Mouse (Mus musculus) WW6 (cell line): ENCODE data around the gene 4930519P11Rik.

Experiments
- DNase-seq: peaks from one replicate; pipeline ENCODE4 v3.0.0-alpha.2; 2013; ENCODE audit warnings: low read depth, low spot score

Gene 4930519P11Rik

DNA sequence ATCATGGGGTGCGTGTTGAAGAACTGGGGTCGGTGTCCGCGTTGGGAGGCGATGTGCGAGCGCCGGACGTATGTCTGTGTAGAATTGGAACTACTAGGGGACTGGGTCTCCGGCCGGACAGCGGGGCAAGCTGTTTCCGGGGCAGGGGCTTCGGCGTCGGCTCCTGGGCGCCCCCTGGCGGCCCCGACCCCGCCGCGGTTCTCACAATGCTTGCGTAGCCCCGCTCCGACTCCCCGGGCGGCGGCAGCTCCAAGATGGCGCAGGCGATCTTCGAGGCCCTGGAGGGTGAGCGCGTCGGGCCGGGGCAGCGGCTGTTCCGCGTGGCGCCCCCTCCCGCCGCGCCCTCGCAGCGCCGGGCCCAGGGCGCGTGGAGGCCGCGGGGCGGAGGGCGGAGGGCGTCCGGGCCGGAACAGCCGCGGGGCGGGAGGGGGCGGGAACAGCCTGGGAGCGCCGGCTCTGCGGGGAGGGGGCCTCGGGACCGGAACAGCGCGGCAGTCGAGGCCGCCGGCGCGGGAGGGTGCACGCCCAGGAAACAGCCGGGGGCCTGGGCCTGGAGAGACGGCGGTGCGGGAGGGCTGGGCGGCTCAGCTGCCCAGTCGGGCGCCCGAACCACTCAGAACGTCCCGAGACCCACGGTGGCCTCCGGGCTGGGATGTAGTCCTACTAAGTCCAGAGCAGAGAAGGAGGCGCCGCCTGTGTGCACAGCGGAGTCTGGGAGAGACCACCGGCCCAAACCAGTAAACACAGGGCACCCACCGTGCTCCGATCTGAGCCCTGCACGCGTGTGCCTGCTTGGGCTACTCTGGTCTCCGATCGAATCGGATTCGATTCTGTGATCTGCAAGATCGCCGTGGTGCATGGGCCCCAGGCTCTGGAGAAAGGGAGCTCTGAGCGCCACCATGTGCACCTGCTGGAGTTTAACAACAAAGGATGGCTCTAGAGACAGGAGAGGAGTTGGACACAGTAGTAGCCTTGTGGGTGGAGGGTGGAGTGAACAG is at the start of gene 4930519P11Rik, which contains the start of gene Zfp341:
TSS of gene 4930519P11Rik (minus strand) at position 320 of the 998 bp plus-strand sequence.
TSS of gene Zfp341 (plus strand) at position 180 of the 998 bp plus-strand sequence.
- DNase-seq: peak; percentile 69

DNA sequence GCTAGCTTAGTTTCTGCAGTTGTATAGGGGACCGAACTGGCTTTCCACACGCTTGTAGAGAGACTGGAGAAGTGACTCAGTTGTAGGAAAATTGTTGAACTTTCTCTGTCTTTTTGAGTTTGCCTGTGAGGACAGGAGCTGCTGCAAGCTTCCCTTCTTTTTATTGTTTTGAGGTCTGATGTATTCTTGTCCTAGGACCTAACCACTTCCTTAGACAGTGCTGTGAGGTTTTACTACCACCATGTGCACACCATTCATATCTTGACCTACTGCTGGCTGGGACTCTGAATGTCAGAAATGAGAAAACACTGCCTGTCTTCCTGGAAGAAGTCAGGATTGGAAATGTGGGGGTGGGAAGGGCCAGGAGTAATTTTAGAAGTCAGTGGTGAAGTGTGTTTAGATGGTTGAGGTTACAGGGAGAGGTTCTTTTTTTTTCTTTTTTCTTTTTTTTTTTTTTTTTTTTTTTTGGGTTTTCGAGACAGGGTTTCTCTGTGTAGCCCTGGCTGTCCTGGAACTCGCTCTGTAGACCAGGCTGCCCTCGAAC is 46.4 kb upstream of the 4930519P11Rik start:
- no peak for DNase-seq

DNA sequence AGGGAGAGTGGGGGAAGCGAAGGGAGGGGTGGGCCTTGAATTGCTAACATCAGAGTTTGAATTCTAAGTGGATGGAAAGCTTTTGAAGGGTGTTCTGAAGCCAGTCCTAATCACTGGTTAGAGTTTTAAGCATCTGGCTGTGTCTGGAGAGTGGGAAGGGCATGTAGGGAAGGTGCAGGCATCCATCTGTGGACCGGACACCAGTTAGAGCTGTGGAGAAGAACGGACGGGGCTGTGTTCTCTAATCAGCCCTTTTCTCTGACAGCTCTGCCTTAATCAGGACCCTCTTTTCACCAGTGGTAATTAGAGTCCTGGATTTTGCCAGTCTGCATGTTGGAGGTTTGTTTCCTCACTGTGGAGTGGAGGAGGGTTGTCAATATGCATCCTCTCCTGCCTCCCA is 45.8 kb upstream of the 4930519P11Rik start:
- DNase-seq: no peak

DNA sequence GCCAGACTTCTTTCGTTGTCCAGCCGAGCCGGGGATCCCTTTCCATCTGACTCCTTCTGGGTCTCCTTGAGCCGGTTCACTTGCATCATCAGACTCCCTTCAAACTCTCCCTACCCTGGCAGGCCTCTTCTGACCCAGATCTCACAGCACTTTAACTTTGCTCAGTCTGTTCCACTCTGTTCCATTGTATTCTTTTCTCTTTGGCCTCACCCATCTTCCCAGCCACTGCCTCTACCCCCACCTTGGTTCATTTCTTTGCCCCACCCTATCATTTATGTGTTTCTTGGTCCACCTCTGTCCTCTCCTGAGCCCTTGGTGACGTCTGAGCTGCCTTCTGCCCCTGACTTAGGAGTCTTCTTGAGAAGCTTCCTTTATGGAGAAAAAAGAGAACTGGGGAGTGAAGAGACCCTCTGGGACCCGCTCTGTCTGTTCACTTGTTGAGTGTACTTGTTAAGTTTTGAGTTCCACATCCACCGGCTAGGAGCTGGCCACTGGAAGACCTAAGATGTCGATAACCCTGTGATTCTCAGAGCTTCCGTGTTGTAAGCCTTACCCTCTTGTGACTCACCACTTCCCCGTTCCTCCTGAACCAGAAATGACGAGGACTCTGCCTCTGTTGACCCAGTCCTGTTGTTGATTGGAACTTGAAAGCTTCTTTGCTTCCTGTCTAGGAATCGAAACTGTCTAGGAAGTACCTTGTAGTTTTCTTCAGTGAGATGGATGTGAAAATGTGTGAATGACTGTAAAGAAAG is 44.4 kb upstream of the 4930519P11Rik start:
- no peak for DNase-seq

DNA sequence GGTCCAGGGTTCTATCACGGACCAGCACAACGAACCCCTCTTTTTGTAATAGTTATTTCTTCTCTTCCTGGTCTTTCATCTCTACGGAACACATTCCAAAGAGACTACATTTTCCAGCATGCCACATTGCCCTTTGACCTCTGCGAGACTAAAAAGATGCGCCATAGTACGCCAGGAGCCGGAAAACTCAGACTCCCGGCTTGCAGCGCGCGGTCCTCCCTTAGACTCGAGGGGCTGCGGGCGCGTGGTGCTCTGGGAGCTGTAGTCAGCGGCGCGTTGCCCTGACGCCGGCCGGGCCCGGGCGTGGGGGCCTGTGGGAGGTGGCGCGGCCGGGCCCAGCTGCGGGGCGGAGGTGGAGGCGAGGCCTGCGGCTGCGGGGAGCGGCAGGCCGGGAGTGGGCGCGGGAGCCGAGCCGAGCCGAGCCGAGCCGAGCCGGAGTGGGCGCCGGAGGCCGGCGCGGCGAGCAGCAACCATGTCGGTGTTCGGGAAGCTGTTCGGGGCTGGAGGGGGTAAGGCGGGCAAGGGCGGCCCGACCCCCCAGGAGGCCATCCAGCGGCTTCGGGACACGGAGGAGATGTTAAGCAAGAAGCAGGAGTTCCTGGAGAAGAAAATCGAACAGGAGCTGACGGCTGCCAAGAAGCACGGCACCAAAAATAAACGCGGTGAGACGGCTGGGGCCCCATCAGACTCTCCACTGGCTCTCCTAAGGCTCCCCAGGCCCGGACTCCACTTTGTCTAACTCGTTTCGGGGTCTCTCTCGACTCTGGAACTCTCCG is 43.7 kb upstream of the 4930519P11Rik start:
- peak; percentile 86 for DNase-seq

DNA sequence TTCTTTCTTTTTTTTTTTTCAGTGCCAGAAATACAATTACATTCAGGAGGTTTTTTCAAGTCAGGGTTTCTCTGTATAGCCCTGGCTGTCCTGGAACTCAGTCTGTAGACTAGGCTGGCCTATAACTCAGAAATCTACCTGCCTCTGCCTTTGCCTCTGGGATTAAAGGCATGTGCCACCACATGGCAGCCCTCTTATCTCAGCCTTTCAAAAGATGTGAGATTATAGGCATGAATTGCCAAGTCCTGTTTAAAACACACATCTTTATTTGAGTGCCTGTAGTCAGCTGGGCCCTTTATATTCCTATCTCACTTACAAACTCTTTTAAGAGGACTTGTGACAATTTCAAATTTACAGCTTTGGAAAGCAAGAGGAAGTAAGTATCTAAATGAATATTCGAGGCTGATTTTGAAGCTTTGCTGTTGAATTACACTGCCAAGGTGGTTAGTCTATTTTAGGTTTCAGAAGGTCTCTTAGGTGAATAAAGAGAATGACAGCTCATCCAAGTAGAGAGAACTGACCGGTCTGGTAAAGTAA is 42.7 kb upstream of the 4930519P11Rik start:
- no peak for DNase-seq

DNA sequence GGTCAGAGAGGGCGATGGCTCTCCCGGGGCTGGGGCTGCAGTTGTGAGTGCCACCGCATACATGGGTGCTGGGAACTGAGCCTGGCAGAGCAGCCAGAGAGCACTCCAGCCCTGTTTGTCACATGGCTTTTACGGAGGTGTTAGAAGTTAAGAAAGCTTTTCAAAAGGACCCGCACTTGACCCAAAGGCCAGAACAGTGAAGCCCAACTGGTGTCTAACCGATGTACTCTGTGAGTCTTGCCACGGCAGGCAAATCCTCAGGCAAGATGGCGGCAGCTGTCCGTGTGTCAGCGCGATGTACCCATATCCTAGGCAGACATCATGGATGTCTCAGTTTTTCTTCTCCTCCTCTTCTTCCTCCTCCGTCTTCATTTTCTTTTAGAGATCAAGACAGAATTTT is 41.7 kb upstream of the 4930519P11Rik start:
- no peak for DNase-seq

DNA sequence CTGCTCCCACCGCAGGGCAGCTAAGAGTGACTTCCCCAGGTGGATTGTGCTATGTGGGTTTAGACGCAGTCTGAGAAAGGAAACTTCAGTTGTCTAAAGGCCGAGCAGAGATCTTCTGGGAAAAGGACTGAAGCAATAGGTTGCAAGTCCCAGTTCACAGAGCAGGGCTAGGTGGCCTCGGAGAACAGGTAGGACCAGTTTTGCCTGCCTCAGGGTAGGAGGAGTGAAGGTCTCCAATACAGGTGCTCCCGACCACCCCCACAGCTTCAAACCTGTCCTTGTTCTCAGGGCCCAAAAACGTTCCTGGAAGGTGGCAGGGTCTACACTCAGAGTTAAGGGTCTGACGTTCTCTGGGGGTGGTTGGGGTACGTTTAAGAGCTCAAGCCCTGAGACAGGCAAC is 38.1 kb upstream of the 4930519P11Rik start, which contains the start of gene Chmp4b:
TSS of gene Chmp4b (plus strand) at position 343 of the 400 bp plus-strand sequence.
- no peak for DNase-seq

DNA sequence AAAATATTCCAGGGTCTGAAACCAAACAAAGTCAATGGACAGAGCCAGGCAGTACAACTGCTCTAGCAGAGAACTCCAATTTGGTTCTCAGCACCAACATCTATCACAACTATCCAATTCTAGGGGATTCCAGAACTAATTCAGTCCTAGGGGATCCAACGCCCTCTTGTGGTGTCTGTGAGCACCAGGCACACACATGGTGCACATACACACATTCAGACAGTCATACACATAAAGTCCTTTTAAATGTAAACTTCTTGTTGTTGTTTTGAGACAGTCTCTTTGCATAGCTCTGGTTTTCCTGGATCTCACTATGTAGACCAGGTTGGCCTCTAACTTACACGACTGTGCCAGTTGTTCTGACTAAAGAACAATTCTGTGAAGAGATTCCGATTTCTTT is 37.2 kb upstream of the 4930519P11Rik start:
- no peak for DNase-seq

DNA sequence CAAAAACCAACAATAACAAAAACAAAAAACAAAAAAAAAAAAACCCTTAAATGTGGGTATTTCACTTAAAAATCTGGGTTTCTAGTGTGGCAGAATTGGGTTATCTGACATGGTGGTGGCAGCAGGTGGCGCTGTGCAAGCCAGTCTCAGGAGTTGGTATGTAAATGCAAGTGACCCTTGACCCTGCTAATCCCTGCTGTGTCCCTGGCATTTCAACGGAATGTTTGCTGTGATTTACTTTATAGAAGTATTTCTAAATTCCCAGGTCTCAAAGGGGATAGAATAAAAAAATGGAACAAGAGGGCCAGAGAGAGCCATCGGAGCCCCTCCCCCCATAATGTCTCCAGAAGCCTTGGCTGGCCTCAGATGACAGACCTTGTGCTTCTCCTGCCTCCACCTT is 34.8 kb upstream of the 4930519P11Rik start:
- DNase-seq: peak; percentile 26

DNA sequence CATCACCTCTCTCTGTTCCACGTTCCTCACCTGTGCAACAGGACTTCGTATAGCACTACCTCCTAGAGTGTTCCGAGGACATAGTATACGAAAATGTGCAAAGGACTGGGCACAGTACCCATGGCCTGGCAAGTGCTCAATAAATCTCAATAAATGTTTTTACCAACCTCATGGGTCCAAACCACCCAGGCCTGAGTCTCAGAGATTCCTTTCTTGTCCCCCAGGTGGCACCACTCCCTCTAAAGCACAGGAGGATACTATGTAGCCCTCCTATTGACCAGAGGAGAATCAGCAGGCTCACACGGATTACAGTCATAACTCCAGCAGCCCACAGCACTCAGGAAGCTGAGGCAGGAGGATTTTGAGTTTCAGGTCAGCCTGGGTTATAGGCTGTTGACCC is 33.4 kb upstream of the 4930519P11Rik start:
- DNase-seq: no peak

DNA sequence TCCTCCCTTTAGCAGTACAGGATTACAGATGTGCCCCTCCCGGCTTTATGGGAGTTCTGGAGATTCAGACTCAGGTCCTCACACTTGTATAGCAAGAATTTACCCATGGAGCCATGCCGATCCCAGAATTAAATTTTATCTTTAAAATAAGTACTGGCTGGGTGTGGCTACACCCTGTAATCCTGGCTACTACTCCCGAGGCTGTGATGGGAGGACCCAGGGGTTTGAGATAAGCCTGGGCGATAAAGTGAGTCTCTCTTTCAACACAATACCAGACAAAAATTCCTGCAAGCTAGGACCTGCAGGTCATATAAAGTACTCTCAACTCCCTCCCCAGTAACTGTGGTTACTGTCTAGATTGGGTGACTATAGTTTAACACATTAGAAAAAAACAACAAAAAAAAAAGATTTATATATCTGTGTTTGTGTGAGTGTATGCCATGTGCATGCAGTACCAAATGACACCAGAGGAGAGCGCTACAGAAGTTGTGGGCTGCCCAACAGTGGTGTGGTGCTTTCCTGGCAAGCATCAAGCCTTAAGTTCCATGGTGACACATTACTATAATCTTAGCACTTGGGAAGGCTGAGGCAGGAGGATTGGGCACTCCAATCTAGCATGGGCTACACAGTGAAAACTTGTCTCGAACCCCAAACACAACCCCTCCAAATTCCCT is 29.6 kb upstream of the 4930519P11Rik start:
- no peak for DNase-seq

DNA sequence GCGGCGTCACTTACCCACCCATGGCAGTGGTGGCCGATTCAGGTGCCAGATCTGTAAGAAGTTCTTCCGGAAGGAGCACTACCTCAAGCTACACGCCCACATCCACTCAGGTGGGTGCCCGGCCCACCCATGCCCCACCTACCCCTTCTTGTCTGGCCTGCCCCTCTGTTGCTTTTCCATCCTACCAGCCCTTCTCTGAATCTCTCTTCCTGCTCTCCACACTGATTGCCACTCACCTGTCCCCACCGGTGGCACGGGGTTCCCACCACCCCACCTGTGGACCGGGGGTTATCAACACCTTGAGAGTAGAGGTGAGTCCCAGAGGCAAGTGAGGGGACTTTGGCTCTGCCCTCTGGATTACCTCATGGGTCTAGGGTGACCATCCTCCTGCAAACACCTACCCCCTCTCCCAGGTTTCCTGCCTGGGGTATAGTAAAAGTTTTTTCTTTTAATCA is 28.8 kb upstream of the 4930519P11Rik start:
- no peak for DNase-seq

DNA sequence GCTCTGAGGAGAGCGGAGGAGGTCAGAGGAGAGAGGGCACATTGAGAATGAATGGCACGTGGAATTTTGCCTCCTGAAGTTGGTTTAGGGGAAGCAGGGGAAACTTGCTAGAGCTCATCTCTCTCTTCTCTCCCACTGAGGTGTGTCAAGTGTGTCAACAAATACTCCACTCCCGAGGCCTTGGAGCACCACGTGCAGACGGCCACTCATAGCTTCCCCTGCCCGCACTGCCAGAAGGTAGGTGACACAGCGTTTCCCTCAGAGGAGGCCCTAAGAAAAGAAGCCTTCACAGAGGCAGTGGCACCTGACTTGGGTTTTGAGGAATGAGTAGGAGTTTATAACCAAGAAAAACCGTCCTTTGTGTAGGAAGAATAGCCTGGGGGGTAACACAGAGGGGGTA is 27.9 kb upstream of the 4930519P11Rik start:
- no peak for DNase-seq

DNA sequence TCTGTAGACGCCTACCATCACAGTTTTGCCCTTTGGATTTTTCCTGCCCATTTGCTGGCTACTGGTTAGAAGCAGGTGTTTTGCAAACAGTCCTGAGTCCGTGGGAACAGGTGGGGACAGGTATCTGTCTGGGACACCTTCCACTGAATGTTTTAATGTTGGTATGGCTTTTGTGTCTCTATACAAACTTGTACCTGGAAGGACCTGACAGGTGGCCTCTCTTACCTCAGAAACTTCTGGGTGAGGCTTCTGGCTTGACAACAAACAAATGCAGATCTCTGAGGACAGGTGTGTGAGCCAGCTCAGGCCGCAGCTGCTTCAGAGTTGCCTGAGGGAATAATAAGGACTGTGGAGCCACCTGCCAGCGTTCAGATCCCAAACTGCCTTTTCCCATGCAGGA is 25.9 kb upstream of the 4930519P11Rik start:
- no peak for DNase-seq

DNA sequence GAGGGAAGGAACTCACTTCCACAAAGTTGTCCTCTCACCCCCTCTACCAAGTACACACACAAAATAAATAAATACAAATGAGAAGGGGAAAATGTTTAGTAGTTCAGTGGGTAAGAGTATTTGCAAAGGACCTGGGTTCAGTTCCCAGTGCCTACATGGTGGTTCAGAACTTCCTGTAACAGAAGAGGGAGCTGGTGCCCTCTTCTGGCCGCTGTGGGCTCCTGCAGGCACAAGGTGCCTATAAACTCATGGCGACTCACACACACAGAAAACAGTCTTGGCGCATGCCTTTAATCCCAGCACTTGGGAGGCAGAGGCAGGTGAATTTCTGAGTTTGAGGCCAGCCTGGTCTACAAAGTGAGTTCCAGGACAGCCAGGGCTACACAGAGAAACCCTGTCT is 25.3 kb upstream of the 4930519P11Rik start:
- DNase-seq: no peak

DNA sequence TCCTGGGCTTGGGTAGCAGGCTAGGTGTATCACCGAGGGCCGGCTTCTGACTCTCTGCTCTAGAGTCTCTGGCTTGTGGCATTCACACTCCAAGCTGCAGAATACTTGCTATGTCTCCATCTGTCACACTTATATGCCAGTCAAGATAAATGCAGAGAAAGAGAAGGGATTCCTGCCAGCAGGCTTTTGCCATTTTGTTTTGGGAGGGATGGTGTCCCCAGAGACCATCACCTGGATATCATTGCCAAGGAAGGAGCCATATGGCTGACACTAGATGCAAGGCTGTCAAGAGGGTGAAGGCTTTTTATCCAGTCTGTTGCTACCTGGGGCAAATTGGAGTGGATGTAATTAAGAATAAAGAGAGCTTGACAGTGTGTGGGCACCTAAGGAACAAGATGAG is 22.6 kb upstream of the 4930519P11Rik start:
- DNase-seq: no peak

DNA sequence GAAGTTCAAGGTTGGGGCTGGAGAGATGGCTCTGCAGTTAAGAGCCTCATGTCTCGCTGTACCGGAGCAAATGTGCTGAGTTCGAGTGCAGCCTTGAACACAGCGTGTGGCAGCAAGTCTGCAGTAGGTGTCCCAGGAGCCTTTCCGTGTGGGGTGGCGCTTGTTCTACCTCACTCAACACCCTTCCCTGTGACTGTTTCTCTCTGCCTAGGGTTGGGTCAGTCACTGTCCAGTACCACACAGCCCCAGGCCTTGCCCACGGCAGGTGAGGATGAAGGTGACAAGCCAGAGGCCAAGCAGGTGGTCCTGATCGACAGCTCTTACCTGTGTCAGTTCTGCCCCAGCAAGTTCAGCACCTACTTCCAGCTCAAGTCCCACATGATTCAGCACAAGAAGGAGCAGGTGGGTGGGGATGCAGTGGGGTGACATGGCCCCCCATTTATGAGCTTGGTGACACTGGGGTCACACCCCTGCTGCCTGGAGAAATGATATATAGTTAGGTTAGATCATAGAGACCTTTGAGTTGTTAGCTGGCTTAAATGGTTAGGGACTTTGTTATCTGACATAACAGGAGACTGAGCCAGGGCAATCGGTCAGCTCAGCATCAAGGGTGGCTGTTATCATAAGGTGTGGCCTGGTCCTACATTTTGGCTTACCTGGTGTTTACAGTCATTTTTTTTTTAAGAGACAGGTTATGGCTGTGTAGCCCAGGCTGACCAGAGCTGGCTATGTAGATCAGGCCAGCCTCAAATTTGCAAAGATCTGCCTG is 20.8 kb upstream of the 4930519P11Rik start:
- DNase-seq: no peak

DNA sequence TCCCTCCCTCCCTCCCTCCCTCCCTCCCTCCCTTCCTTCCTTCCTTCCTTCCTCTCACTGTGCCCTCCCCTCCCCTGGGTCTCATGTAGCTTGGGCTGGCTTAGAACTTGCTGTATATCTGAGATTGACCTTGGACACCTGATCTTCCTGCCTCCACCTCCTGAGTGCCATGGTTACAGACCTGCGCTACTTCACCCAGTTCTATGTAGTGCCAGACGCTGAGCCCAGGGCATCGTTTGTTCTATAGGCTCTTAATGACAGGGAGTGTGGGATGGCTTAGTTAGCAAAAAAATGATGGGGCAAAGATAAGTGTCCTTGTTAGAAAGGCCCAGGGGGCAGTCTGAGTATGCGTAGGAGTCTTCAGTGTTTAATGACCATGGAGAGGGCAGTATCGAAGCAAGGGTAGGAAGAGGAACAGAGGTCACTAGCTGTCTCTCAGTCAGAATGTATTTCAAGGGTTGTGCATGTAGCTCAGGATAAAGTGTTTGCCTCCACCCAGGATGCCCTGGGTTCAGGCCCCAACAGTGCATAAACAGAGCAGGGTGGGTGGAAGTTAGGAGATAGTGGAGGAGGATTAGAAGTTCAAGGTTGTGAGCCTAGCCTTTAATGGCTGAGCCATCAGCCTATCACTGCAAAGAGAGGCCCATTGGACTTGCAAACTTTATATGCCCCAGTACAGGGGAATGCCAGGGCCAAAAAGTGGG is 20.0 kb upstream of the 4930519P11Rik start:
- DNase-seq: no peak
